Mouse (Mus musculus) CH12.LX (cell line): ENCODE measurements around the gene Lhx2. TPM values are rescaled to one million over a fixed set of nuclear protein-coding genes. Genes with fewer than 3 reads are reported as not detected.

Experiments
- DNase-seq: peaks from one replicate; pipeline ENCODE4 v3.0.0-alpha.2; 2013; ENCODE audit errors: extremely low read depth
- H3K27ac ChIP-seq: 2 replicates; pipeline ENCODE4 v1.5.1; 2012; ENCODE audit warnings: low read depth, mild to moderate bottlenecking, control low read depth, moderate library complexity; ENCODE audit not compliant: insufficient read depth
- H3K27me3 ChIP-seq: replicated peaks from 2 replicates; pipeline ENCODE3; 2012; ENCODE audit warnings: inconsistent platforms
- H3K36me3 ChIP-seq, 2 experiments: replicated peaks in 1 of 2; 2 replicates each; pipeline versions ENCODE3 to v1.6.1; 2012; ENCODE audit warnings: inconsistent platforms in 1 of 2, low read length in 1 of 2, mild to moderate bottlenecking in 1 of 2, mixed read lengths in 1 of 2, moderate library complexity in 1 of 2; ENCODE audit not compliant: control insufficient read depth in 1 of 2, insufficient read depth in 1 of 2
- H3K4me1 ChIP-seq, 2 experiments: 2 replicates each; pipeline ENCODE4 v1.6.1; 2012; ENCODE audit warnings: inconsistent platforms in 1 of 2, moderate library complexity in 1 of 2; ENCODE audit not compliant: insufficient read depth in 2 of 2, control insufficient read depth in 1 of 2
- H3K4me2 ChIP-seq: 2 replicates; pipeline ENCODE4 v1.6.1; 2012; ENCODE audit warnings: low read depth, mild to moderate bottlenecking, control low read depth; ENCODE audit not compliant: poor library complexity, insufficient read depth, severe bottlenecking
- H3K4me3 ChIP-seq, 3 experiments: fragments of 150-350 bp in 1 of 3; sonication (generic) in 1 of 3; replicated peaks in 1 of 3; 2 replicates each; pipeline versions ENCODE3 to v1.5.1; 2011 to 2012; ENCODE audit warnings: low read depth in 2 of 3, low read length in 2 of 3, mild to moderate bottlenecking in 2 of 3, moderate library complexity in 2 of 3, control low read depth in 1 of 3, improper control_type of control experiment in 1 of 3, inconsistent platforms in 1 of 3, mixed read lengths in 1 of 3; ENCODE audit not compliant: poor library complexity in 1 of 3
- H3K79me2 ChIP-seq: replicated peaks from 2 replicates; pipeline ENCODE4 v1.6.1; 2012; ENCODE audit warnings: mild to moderate bottlenecking, moderate library complexity; ENCODE audit not compliant: control insufficient read depth, poor library complexity, insufficient read depth, severe bottlenecking; ENCODE audit errors: extremely low read depth
- H3K9ac ChIP-seq: 2 replicates; pipeline ENCODE4 v1.6.1; 2012; ENCODE audit warnings: low read depth, mild to moderate bottlenecking, control low read depth, moderate library complexity; ENCODE audit not compliant: insufficient read depth
- H3K9me3 ChIP-seq: replicated peaks from 2 replicates; pipeline ENCODE3; 2012; ENCODE audit warnings: low read length, inconsistent platforms, mixed read lengths
- CHD2 ChIP-seq: IDR thresholded peaks from 2 replicates; pipeline ENCODE4 v1.6.1; 2011; ENCODE audit warnings: low read length, improper control_type of control experiment
- HCFC1 ChIP-seq: IDR thresholded peaks from 2 replicates; pipeline ENCODE4 v1.6.1; 2012; ENCODE audit warnings: low read depth, mild to moderate bottlenecking, inconsistent platforms, low read length, improper control_type of control experiment
- SMC3 ChIP-seq: IDR thresholded peaks from 2 replicates; pipeline ENCODE4 v1.6.1; 2011; ENCODE audit warnings: low read depth, low read length, improper control_type of control experiment
- UBTF ChIP-seq: IDR thresholded peaks from 2 replicates; pipeline ENCODE4 v1.6.1; 2012; ENCODE audit warnings: low read depth, mild to moderate bottlenecking, inconsistent platforms, low read length, improper control_type of control experiment, moderate library complexity
- USF1 ChIP-seq: IDR thresholded peaks from 2 replicates; pipeline ENCODE4 v1.6.1; 2014; ENCODE audit warnings: low read depth, mild to moderate bottlenecking, inconsistent platforms, low read length, improper control_type of control experiment
- ZKSCAN1 ChIP-seq: IDR thresholded peaks from 2 replicates; pipeline ENCODE4 v1.6.1; 2012; ENCODE audit warnings: low read depth, inconsistent platforms, low read length, improper control_type of control experiment, borderline replicate concordance
- dilution Hi-C: fragments of 300-500 bp; cut with MboI; formaldehyde crosslinking; loops from 2 replicates; pipeline ENCODE4 v1.14.3; 2020; ENCODE audit warnings: low sequenced_read_pairs; ENCODE audit not compliant: extremely low pct_unique_long_range_greater_than_20kb, extremely low pct_ligation_motif_present
- in situ Hi-C: fragments of 300-500 bp; cut with MboI; formaldehyde crosslinking; loops from 3 replicates; pipeline ENCODE4 v1.14.3; 2019; ENCODE audit warnings: low sequenced_read_pairs, low pct_ligation_motif_present, low pct_unique_long_range_greater_than_20kb, mixed read lengths
- polyA plus RNA-seq: library from polyadenylated mRNA; unstranded; fragments of >175 nt; gene quantifications from 2 replicates; pipeline ENCODE4 v1.2.1, GENCODE M21; 2012; ENCODE audit warnings: low read depth; ENCODE audit not compliant: insufficient read length
- total RNA-seq, 2 experiments: library from RNA; depleted of rRNA; stranded (reverse); fragments of 300-350 nt in 1 of 2; fragments of >200 nt in 1 of 2; gene quantifications; 2 replicates each; pipeline ENCODE4 v1.2.3; 2012 to 2014

Lhx2 gene
- total and polyA plus RNA-seq, 3 experiments: 0.24 to 0.47 (median 0.34) TPM

DNA sequence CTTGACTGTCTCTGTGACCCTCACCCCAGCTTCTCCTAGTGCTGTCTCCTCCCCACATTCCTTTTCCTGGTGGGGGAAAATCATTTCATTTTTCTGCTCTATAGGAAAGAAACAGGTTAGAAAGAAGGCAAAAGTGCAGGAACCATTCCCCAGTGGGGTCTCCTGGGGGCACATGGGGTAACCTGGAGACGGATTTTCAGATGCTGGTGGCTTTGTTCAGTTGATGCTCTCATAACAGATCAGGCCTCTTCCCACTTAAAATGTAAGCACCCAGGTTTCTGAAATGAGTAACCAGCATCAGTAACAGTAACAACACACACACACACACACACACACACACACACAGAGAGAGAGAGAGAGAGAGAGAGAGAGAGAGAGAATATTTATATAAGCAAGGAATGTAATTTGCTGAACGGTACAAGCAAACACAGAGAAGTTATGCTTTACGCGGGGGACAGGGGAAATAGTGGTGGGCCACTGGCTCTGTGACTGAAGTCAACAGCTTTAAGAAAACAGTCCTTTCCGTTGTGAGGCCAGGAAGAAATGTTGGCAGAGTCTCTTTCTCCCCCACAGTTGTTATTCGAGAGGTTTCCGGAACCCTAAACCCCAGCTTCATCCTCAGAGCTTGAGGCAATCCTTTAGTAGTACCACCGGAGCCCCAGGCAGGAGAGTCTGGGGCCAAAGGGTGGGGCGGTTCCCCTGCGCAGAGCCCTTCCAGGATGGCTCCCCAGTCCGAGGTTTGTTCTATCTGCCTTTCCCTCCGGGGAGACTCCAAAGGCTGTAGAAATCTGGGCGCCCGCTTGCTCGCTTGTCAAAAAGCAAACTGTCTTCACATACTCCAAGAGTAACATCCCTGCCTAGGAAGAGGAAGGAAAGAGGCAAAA, 8.0 kb downstream of the Lhx2 start (continued):
- no peak for TF ChIP-seq CHD2
- TF ChIP-seq, all 38 proteins: peak for 0

DNA sequence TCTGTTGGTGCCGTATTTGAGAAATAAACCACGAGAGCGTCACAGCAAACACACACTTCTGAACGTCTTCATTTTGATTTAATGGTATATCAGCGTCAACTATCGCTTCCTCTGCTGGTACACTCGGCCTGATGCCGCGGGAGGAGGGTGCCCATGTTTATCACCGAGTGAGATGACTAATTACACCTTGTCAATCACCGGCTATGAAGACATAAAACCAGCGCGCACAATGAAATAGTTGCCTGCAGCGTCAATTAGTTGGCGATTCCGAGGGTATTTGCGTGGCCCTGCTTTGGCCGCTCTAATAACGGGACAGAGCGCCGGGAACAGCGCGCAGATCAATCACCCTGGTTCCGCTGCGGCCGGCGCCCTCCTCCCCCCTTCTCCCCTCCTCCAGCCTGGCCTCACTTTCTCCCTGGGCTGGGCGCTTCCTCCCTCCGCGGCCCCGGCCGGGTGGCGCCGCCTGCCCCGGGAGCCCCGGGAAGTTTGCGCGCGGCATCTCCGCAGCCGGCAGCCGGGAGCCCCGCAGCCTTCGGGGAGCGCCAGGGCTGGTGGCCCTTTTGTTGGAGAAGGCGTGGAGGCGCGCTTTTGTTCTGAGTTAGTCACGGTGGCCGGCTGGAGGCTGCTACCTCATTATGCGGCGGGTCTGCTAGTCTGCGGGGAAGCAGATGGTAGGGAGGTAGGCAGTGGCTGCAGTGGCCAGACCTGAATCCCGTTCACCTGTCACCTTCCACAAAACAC, 8.9 kb downstream of the Lhx2 start:
- peaks cover 21% of the 10 kb centered on the region for H3K9me3 ChIP-seq
- no peak for DNase-seq
- no peak for TF ChIP-seq USF1
- TF ChIP-seq UBTF: 0 out of 2 replicates have a peak, but pooled peaks have one; percentile 75
- TF ChIP-seq HCFC1: no peak
- TF ChIP-seq, all 38 proteins: peak for 1
- H3K4me2 ChIP-seq: peak overlapping the region; percentile 79
- H3K9ac ChIP-seq: 0 out of 2 replicates have a peak overlapping the region, but pooled peaks have one; percentile 27
- H3K27me3 ChIP-seq: peaks cover 2% of the 10 kb centered on the region
- peak overlapping the region; percentile 13 to 46 (median 13) for H3K4me3 ChIP-seq
- peaks cover 0 to 2% of the 10 kb centered on the region in 2 experiments; a peak in 1 of 4 replicates for H3K4me1 ChIP-seq
- no peaks in the 10 kb centered on the region for H3K36me3 ChIP-seq
- H3K79me2 ChIP-seq: no peaks in the 10 kb centered on the region
- dilution Hi-C loops (no loop called here), in situ Hi-C loops (no loop called here)
- no peak overlapping the region for H3K27ac ChIP-seq

DNA sequence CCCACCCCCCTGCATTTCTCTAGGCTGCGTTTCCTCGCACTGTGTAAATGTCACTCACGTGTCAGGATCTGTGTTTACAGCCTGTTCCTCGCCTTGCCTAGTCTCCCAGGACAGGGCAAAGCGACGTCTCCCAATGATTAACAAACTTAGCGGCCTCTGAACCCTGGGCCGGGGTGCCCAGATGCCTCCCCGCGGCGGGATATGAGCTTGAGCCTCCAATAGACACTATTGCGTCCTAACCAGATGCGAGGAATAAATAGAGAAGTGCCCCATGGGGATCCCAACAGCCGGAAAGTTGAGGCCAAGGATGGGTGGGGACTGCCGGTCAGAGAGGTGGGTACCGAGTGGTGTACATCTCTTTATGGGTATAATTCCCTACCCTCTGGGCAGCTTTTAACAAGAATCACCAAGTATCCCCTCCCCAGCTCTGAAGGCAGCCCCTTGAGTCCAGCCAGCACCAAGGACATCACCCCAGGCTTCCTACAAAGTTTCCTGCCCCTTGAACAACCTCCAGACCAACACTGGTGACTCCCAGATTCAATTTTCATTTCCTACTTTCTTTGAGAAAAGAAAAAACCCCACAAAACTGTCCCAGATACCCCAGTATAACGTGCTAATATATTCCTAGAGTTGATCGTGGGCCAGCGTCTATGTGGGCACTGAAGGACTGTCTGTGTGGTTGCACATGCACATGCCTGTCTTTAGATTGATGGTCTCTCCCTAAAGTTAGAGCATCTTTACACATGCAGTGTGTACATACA, 9.8 kb downstream of the Lhx2 start:
- TF ChIP-seq UBTF (no peak), SMC3 (no peak), ZKSCAN1 (no peak)
- Histone ChIP-seq H3K4me3 (peak overlapping the region in 1 of 3 experiments; percentile 46), H3K27ac (no peak overlapping the region), H3K9ac (no peak overlapping the region), H3K27me3 (peaks cover 2% of the 10 kb centered on the region), H3K79me2 (no peaks in the 10 kb centered on the region), H3K4me1 (peaks cover 0 to 2% of the 10 kb centered on the region in 2 experiments; a peak in 1 of 4 replicates), H3K4me2 (peak overlapping the region; percentile 79), H3K9me3 (peaks cover 24% of the 10 kb centered on the region), H3K36me3 (no peaks in the 10 kb centered on the region)
- in situ Hi-C loops (no loop called here), dilution Hi-C loops (no loop called here)
- no peak for DNase-seq
